Mouse (Mus musculus) midbrain, embryonic 14.5 days (tissue): Measurements from ENCODE around the gene Fbp2. TPM values are rescaled to one million over a fixed set of nuclear protein-coding genes. Genes with fewer than 3 reads are reported as not detected.

Experiments used
- ATAC-seq: fragments of 200-750 bp; cut with Nextera tagmentation; 2 replicates; pipeline ENCODE4 v1.8.0; 2017; ENCODE audit warnings: moderate number of reproducible peaks, moderate library complexity; ENCODE audit not compliant: low FRiP score, low TSS enrichment
- DNase-seq: peaks from one replicate; pipeline ENCODE4 v3.0.0-alpha.2; 2015
- H3K27ac ChIP-seq: fragments of 300-500 bp; sonication (generic); replicated peaks from 2 replicates; pipeline ENCODE4 v1.5.1; 2014; ENCODE audit warnings: mild to moderate bottlenecking, low read depth, low read length, moderate library complexity
- H3K27me3 ChIP-seq: fragments of 300-500 bp; sonication (generic); 2 replicates; pipeline ENCODE4 v1.6.1; 2014; ENCODE audit warnings: low read length, control low read depth, mixed read lengths; ENCODE audit not compliant: control insufficient read depth, insufficient read depth
- H3K36me3 ChIP-seq: fragments of 300-500 bp; sonication (generic); 2 replicates; pipeline ENCODE4 v1.6.1; 2014; ENCODE audit warnings: low read length, control low read depth; ENCODE audit not compliant: control insufficient read depth, insufficient read depth
- H3K4me1 ChIP-seq: fragments of 300-500 bp; sonication (generic); 2 replicates; pipeline ENCODE4 v1.6.1; 2014; ENCODE audit warnings: mild to moderate bottlenecking, antibody characterized with exemption, low read length, control low read depth; ENCODE audit not compliant: control insufficient read depth, insufficient read depth
- H3K4me2 ChIP-seq: fragments of 300-500 bp; sonication (generic); 2 replicates; pipeline ENCODE4 v1.6.1; 2014; ENCODE audit warnings: mild to moderate bottlenecking, low read length, moderate library complexity
- H3K4me3 ChIP-seq: fragments of 300-500 bp; sonication (generic); replicated peaks from 2 replicates; pipeline ENCODE4 v1.5.1; 2014; ENCODE audit warnings: low read depth, low read length
- H3K9ac ChIP-seq: fragments of 300-500 bp; sonication (generic); replicated peaks from 2 replicates; pipeline ENCODE4 v1.6.1; 2014; ENCODE audit warnings: mild to moderate bottlenecking, low read length, moderate library complexity
- H3K9me3 ChIP-seq: fragments of 300-500 bp; sonication (generic); 2 replicates; pipeline ENCODE4 v1.6.1; 2016; ENCODE audit warnings: low read length, control low read depth, mixed read lengths; ENCODE audit not compliant: control insufficient read depth
- WGBS: fragments of 180-500 bp; shearing (Covaris S2); extraction: QIAGEN DNeasy Blood & Tissue Kit; methylation state at CpG from one replicate; pipeline ENCODE4 v1.1.7; 2014; 5-methylcytosine and 5-hydroxymethylcytosine counted together
- polyA plus RNA-seq: library from polyadenylated mRNA; unstranded; fragments of >200 nt; fragmentation: Nextera tagmentation; extraction: Ambion mirVana; gene quantifications from 2 replicates; pipeline ENCODE4 v1.2.1, GENCODE M21; 2014

Gene Fbp2
- 0.83 and 0.90 TPM in 2 replicates for polyA plus RNA-seq

- Histone ChIP-seq H3K4me2 (no peak within 1 kb of the TSS), H3K27ac (no peak within 1 kb of the TSS), H3K36me3 (no peaks in the 10 kb centered on the region), H3K4me3 (no peak within 1 kb of the TSS), H3K9me3 (no peaks in the 10 kb centered on the region), H3K4me1 (no peaks in the 10 kb centered on the region), H3K27me3 (no peaks in the 10 kb centered on the region), H3K9ac (no peak within 1 kb of the TSS)
- ATAC-seq, result no peak
- no peak for DNase-seq
- 73% methylated on average over 21 of the region's 21 CpGs for WGBS
These were observed at the start of gene Fbp2 for GRCm38 (mm10) chr13:62857941-62858915. Fbp2 (minus strand) TSS chr13:62858422.

GRCm38 (mm10) chr13:62907527-62908162 lies 49.4 kb upstream of the Fbp2 start:
- Histone ChIP-seq H3K9me3 (no peaks in the 10 kb centered on the region), H3K9ac (no peak overlapping the region), H3K4me3 (no peak overlapping the region), H3K4me2 (no peak overlapping the region), H3K4me1 (no peaks in the 10 kb centered on the region), H3K27me3 (no peaks in the 10 kb centered on the region), H3K36me3 (no peaks in the 10 kb centered on the region), H3K27ac (no peak overlapping the region)
- DNase-seq (no peak), ATAC-seq (no peak)
- WGBS, result 84% methylated on average over 14 of the region's 14 CpGs

- H3K27ac ChIP-seq, result no peak overlapping the region
- ATAC-seq (no peak), DNase-seq (no peak)
- no peaks in the 10 kb centered on the region for H3K4me1 ChIP-seq
- H3K36me3 ChIP-seq, result no peaks in the 10 kb centered on the region
- H3K4me2 ChIP-seq, result no peak overlapping the region
- H3K4me3 ChIP-seq, result no peak overlapping the region
- H3K9me3 ChIP-seq, result no peaks in the 10 kb centered on the region
- H3K27me3 ChIP-seq, result no peaks in the 10 kb centered on the region
- no peak overlapping the region for H3K9ac ChIP-seq
These were observed 42.9 kb upstream of the Fbp2 start for GRCm38 (mm10) chr13:62901139-62901538.

GRCm38 (mm10) chr13:62897927-62898646 lies 39.9 kb upstream of the Fbp2 start:
- H3K4me1 ChIP-seq, result no peaks in the 10 kb centered on the region
- 89% methylated on average over 4 of the region's 4 CpGs for WGBS
- no peaks in the 10 kb centered on the region for H3K36me3 ChIP-seq
- H3K27me3 ChIP-seq, result no peaks in the 10 kb centered on the region
- DNase-seq, result no peak
- H3K27ac ChIP-seq, result no peak overlapping the region
- H3K4me3 ChIP-seq, result no peak overlapping the region
- no peak for ATAC-seq
- no peak overlapping the region for H3K9ac ChIP-seq
- H3K4me2 ChIP-seq, result no peak overlapping the region
- no peaks in the 10 kb centered on the region for H3K9me3 ChIP-seq

GRCm38 (mm10) chr13:62893044-62893842 lies 35.0 kb upstream of the Fbp2 start:
- no peak overlapping the region for H3K4me3 ChIP-seq
- H3K27me3 ChIP-seq, result peaks cover 6% of the 10 kb centered on the region; the same call in 1 of the 2 replicates
- H3K27ac ChIP-seq, result no peak overlapping the region
- no peaks in the 10 kb centered on the region for H3K4me1 ChIP-seq
- no peaks in the 10 kb centered on the region for H3K36me3 ChIP-seq
- H3K9me3 ChIP-seq, result no peaks in the 10 kb centered on the region
- no peak for ATAC-seq
- WGBS, result 84% methylated on average over 9 of the region's 9 CpGs
- H3K4me2 ChIP-seq, result no peak overlapping the region
- no peak for DNase-seq
- no peak overlapping the region for H3K9ac ChIP-seq

GRCm38 (mm10) chr13:62889311-62889710 lies 31.1 kb upstream of the Fbp2 start:
- Histone ChIP-seq H3K4me1 (no peaks in the 10 kb centered on the region; the same call in 1 of the 2 replicates), H3K9me3 (no peaks in the 10 kb centered on the region), H3K27ac (no peak overlapping the region), H3K9ac (no peak overlapping the region), H3K27me3 (peaks cover 22% of the 10 kb centered on the region), H3K36me3 (no peaks in the 10 kb centered on the region), H3K4me3 (no peak overlapping the region), H3K4me2 (no peak overlapping the region)
- DNase-seq, result no peak
- ATAC-seq, result no peak
- 91% methylated on average over 2 of the region's 2 CpGs for WGBS

- H3K36me3 ChIP-seq, result no peaks in the 10 kb centered on the region
- WGBS, result 4% methylated on average over 29 of the region's 29 CpGs
- peak; percentile 50; the same call in 1 of the 2 replicates for ATAC-seq
- peaks cover 22% of the 10 kb centered on the region for H3K27me3 ChIP-seq
- 0 out of 2 replicates have a peak within 1 kb of the TSS, but pooled peaks have one; percentile 24 for H3K9ac ChIP-seq
- H3K9me3 ChIP-seq, result no peaks in the 10 kb centered on the region
- no peaks in the 10 kb centered on the region; the same call in 1 of the 2 replicates for H3K4me1 ChIP-seq
- no peak within 1 kb of the TSS for H3K27ac ChIP-seq
- peak; percentile 31 for DNase-seq
- H3K4me3 ChIP-seq, result peak within 1 kb of the TSS; percentile 23
- peak within 1 kb of the TSS; percentile 48 for H3K4me2 ChIP-seq
These were observed 29.7 kb upstream of the Fbp2 start, which contains the start of gene Fbp1 for GRCm38 (mm10) chr13:62887712-62888441. Fbp1 (minus strand) TSS chr13:62888282.
